Mouse (Mus musculus): ENCODE measurements around the gene Prkd2.
A peak's percentile ranks its signal among the peaks of the same experiment; 100 is the strongest.

DNA sequence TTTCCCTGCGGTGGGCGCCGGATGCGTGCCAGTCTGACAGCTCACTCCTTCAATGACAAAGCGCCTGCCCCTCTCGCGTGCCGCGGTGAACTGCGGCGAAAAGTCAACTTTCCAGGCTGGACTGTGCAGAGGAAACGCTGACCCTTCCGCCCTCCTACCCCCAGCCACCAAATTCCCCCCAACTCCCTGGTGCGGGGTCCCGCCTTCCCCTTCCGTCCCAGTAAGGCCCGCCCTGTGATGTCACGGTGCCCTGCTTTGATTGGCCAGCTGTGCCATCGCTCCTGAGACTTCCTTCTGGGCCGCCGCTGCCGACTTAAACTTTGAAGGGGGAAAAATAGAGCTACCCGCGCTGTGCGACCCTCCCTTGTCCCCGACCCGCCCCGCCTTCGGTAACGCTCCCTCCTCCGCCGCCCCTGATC is at the start of gene Prkd2:
- no peak for TF ChIP-seq CTCF (IDR thresholded peaks at IDR 0.05; ENCODE audit: extremely low read depth, insufficient read depth, low read length)
- peak; percentile 48; the same call in 1 of the 2 replicates for TF ChIP-seq POLR2A (IDR thresholded peaks at IDR 0.05; ENCODE audit: extremely low read depth, insufficient read depth, low read length)

Data from cortical plate, adult 2 months (tissue).